Mouse (Mus musculus) megakaryocyte, embryonic 14.5 days (primary cell): Measurements from ENCODE around the gene Dact2.

Experiments
- FLI1 ChIP-seq: IDR thresholded peaks from 2 replicates; pipeline ENCODE4 v1.6.1; 2012; ENCODE audit warnings: low read length, inconsistent platforms, mixed read lengths
- GATA1 ChIP-seq: IDR thresholded peaks from 3 replicates; pipeline ENCODE4 v1.6.1; 2012; ENCODE audit warnings: mixed read lengths, low read length, inconsistent platforms, borderline replicate concordance

- TF ChIP-seq FLI1 (no peak), GATA1 (no peak)
Measured at GRCm38 (mm10) chr17:14178475-14178874, 25.6 kb downstream of the Dact2 start.
